Mouse (Mus musculus) frontal cortex, adult (tissue): ENCODE results near the gene Ftsj3.
A peak's percentile ranks its signal among the peaks of the same experiment; 100 is the strongest.
"Not testable (repeated sequence)": the region's sequence is repeated elsewhere in the genome, so short reads cannot be mapped to it uniquely, and the experiment has no call there.

Source experiments
- ATAC-seq: cut with Nextera tagmentation; 2 replicates; pipeline ENCODE4 v1.9.2; 2017; ENCODE audit warnings: mild to moderate bottlenecking, moderate library complexity, mixed read lengths; ENCODE audit not compliant: low TSS enrichment

Ftsj3 gene

DNA sequence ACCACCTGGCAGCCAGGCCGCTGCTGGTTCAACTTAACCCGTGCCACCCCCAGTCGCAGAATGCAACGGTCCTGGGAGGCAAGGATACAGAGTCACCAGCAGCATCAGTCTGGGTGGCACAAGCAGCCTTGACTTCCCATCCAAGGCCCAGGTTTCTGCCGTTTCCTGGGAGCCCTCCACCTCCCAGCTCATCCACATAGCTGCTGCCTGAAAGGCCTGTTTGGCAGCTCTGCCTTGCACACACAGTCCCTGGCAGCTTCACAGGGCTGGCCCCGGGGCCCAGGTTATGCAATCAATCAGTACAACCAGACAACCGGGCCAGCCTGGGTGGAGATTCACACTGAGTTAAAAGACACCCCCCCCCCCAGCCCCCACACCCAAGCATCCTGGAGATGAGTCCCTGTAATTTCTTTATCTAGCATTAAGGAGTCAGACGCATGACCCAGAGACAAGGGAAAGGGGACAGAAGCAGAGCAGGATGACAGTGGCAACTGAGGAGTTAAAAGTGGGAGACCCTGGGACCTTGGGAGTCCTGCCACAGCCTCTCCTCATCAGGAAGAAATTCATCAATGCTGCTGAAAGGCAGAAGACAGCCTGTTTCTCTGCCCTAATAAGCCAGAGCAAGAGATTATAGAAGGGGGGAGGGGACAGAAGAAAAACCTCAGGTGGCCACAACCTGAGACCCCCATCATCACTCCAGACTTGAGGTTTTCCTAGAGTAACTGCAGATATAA lies 12.6 kb upstream of the Ftsj3 start:
- peak; percentile 26; the same call in 1 of the 2 replicates for ATAC-seq

DNA sequence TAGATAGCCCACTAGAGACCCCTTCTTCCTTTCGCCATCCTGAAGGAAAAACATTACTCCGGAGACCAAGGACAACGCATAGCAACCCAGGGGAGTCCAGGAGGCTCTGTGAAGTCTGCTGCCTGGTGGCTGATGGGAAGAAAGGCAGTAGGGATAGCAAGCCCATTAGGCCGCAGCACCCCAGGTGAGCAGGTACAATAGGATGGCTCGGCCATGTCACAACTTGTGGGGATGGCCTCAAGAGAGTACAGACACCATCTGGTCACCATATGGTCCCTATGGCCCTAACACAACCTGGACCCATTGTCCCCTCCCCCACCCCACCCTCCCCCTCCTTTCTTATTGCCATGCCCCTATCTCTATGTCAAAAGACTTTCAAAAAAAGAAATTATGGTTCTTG lies 12.0 kb upstream of the Ftsj3 start:
- ATAC-seq: no peak

- ATAC-seq: no peak
Measured at GRCm38 (mm10) chr11:106267311-106267852, 11.5 kb upstream of the Ftsj3 start.

GRCm38 (mm10) chr11:106266431-106266830 lies 10.6 kb upstream of the Ftsj3 start:
- no peak for ATAC-seq

DNA sequence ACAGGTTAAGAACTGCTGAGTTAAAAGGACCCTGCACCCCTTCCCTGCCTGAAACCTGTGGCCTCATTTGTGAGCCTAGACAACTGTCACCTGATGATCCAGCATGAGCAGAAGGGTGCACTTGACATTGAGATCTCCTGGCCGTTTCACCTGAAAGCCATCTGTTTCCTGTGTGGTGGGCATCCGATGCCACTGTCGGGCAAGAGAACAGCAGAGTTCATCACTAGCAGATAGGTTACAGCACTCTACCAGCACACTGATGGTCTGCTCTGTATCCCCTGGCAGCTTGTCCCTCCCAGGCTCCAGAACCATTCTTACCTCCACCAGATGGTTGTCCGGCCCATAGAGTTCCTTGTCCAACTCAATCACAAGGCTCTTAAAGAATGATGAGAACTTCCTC lies 9.7 kb upstream of the Ftsj3 start:
- no peak for ATAC-seq

DNA sequence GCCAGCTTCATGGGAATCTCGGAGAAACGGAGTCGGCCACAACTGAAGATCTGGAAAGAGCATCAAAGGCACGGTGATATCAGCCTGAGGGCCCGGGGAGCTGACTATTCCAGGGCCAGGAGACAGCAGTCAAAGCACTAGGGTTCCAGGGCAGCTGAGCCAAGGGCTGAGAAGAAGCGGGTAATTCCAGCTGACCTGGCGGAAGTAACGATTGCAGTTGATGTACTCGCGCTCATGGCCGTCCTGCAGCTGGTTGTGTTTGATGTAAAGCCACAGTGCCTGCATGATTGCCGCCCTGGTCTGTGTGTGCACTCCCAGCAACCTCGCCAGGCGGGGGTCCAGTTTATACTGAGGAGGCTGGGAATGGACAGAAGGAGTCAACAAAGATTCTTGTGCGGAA lies 9.1 kb upstream of the Ftsj3 start:
- no peak for ATAC-seq

DNA sequence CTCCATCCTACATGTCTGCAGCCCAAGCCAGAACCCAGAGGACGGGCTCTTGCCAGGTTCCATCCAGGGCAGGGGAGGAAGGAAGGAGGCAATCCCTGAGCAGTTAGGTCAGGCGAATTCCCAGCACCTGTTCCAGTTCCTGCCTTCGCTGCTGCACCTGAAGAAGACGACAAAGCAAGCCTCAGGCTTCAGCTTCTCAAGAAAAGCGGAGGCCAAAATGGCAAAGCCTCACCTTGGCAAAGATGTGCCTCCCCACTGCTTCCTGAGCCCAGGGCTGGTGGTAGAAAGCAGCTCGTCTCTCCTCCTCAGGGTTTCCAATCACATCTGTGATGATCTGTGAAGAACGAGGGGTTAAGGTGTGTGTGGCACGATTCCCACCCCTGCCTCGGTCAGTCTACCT lies 8.1 kb upstream of the Ftsj3 start:
- ATAC-seq: no peak

DNA sequence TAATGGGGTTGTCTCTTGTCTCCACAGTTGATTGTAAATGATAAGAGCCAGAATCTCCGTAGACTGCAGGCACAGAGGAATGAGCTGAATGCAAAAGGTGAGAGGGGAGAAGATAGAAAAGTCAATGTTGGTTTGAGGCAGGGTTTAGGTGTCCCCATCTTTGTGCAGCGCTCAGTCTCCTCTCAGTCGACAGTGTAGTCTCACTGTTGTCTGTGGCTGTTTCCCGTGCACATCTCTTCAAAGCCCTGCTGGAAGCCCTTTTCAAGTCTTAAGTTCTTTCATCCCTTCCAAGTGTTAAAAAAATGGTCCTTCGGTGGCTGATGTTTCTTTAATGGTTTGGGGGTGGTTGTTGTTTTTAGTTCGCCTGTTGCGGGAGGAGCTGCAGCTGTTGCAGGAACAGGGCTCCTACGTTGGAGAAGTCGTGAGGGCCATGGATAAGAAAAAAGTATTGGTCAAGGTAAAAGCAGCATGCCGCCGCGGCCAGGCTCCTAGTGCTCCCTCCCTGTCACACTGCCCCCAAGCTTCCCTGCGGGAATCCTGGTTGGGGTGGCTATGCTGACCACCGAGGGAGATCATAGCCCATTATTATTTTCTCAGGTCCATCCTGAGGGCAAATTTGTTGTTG lies 5.1 kb upstream of the Ftsj3 start:
- no peak for ATAC-seq

- ATAC-seq: no peak
Measured at GRCm38 (mm10) chr11:106256775-106257174, 896 bp upstream of the Ftsj3 start.

DNA sequence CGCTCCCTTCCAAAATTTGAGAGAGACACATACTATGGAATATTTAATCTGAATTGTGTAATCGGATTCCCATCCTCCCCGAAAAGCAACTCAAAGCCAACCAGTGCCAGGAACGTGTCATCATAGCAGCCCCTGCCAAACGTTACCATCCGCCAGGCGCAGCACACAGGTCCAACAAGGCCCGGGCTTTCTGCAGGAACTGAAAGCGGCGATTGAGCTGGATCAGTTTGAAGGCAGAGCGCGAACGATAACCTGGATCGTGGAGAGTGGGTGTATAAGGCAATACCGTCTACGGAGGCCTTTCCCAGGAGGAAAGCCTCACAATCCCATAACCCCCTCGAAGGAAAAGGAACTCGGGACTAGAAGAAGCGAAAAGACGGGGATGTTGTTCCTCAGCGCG lies 705 bp downstream of the Ftsj3 start:
- ATAC-seq: peak; percentile 0; the same call in 1 of the 2 replicates

GRCm38 (mm10) chr11:106254767-106255166 lies 1.1 kb downstream of the Ftsj3 start:
- no peak for ATAC-seq

DNA sequence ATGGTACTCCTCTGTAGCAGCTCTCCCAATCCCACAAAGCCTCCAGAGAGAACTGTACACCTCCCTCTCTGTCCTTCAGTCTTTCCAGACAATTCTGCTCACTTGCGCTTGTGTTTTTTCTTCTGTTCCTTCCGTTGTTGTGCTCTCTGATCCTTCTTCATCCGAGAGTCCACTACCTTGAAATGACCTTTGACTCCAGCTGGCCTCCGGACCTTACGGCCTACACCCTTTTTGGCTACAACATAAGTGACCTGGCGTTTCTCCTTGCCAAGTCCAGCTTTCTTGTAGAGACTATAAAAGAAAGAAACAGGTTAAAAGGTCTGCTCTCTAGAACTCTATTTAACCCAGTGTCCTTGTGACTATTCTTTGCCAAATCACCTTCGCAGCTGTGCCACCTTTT lies 6.6 kb downstream of the Ftsj3 start:
- no peak for ATAC-seq

DNA sequence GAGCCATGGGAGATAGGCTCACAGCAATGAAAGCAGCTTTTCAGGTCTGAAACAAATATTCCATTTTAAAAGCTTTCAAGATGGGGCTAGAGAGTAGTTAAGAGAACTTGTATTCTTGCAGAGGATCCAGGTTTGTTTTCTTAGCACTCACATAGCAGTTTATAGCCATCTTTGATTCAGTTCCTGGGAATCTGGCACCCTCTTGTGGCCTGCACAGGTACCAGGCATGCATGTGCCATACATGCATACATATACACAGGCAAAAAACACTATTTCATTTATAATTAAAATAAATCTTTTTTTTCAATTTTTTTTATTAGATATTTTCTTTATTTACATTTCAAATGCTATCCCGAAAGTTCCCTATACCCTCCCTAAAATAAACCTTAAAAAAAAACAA lies 9.0 kb downstream of the Ftsj3 start:
- ATAC-seq: no peak

GRCm38 (mm10) chr11:106233978-106234377 lies 21.9 kb downstream of the Ftsj3 start:
- ATAC-seq: not testable (repeated sequence)

- no peak for ATAC-seq
Measured at GRCm38 (mm10) chr11:106220603-106221002, 35.3 kb downstream of the Ftsj3 start.

GRCm38 (mm10) chr11:106216730-106217490 lies 39.0 kb downstream of the Ftsj3 start, which contains the start of gene Ddx42:
Gene Ddx42, plus strand, starts transcription at chr11:106216926.
- ATAC-seq: peak; percentile 89

GRCm38 (mm10) chr11:106215927-106216729 lies 39.8 kb downstream of the Ftsj3 start, which contains the start of gene Ccdc47:
Gene Ccdc47, minus strand, starts transcription at chr11:106216344.
- ATAC-seq: peak; percentile 98

- no peak for ATAC-seq
Measured at GRCm38 (mm10) chr11:106215450-106215859, 40.4 kb downstream of the Ftsj3 start.

GRCm38 (mm10) chr11:106214856-106215255 lies 41.0 kb downstream of the Ftsj3 start:
- no peak for ATAC-seq

DNA sequence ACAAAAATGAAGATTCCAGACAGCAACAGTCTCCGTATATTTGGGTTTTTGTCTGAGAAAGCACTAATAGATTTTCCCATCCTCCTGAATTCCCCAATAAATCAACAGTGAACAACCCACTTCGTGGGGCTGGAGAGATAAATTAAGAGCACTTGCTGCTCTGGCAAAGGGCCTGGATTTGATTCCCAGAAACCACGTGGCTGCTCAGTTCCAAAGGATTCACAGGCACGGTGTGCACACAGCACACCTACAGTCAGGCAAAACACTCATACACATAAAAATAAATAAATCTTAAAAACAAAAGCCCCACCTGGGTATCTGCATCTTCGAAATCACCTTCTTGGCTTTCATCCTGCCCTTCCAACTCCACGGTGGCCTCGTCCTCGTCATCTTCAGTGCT lies 43.1 kb downstream of the Ftsj3 start:
- no peak for ATAC-seq

DNA sequence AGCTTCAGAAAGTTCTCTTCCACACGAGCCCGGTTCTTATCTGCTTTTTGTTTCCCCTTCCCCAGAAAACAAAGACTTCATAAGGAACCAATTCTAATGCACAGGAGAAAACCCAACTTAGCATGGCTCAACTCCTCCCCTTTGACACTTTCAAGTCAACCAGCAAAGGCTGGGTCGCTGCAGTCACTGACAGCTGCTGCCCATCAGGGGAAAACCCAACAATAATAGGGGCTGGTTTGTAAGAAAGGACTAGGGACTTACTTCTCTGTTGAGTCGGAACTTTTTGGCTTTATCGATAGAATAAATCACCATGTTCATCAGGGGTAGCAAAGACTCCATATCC lies 53.8 kb downstream of the Ftsj3 start, which contains the start of gene Strada:
Gene Strada (minus strand): TSS at position 46 of the 343 bp plus-strand sequence.
- no peak for ATAC-seq
